Mouse (Mus musculus) urinary bladder, postnatal 10 days (tissue): ENCODE measurements around the gene Gm21992.

Experiments used
- DNase-seq: peaks from one replicate; pipeline ENCODE4 v3.0.0; 2022; ENCODE audit warnings: low spot score

Gm21992 gene

GRCm38 (mm10) chr19:4747631-4748312 is 63.6 kb downstream of the Gm21992 start:
- no peak for DNase-seq

- no peak for DNase-seq
Observed at GRCm38 (mm10) chr19:4746611-4747010, 64.8 kb downstream of the Gm21992 start.

- no peak for DNase-seq
Observed at GRCm38 (mm10) chr19:4745681-4746080, 65.7 kb downstream of the Gm21992 start.

- DNase-seq = no peak
Observed at GRCm38 (mm10) chr19:4745057-4745456, 66.4 kb downstream of the Gm21992 start.

- no peak for DNase-seq
Observed at GRCm38 (mm10) chr19:4744026-4744425, 67.4 kb downstream of the Gm21992 start.

- DNase-seq = no peak
Observed at GRCm38 (mm10) chr19:4743524-4743923, 67.9 kb downstream of the Gm21992 start.

- no peak for DNase-seq
Observed at GRCm38 (mm10) chr19:4742229-4742628, 69.2 kb downstream of the Gm21992 start.

- DNase-seq = no peak
Observed at GRCm38 (mm10) chr19:4741482-4741881, 69.9 kb downstream of the Gm21992 start.

- DNase-seq = no peak
Observed at GRCm38 (mm10) chr19:4739762-4740161, 71.7 kb downstream of the Gm21992 start.

- DNase-seq = no peak
Observed at GRCm38 (mm10) chr19:4739053-4739452, 72.4 kb downstream of the Gm21992 start.

- DNase-seq = no peak
Observed at GRCm38 (mm10) chr19:4737866-4738265, 73.5 kb downstream of the Gm21992 start.

GRCm38 (mm10) chr19:4733052-4733451 is 78.4 kb downstream of the Gm21992 start:
- no peak for DNase-seq

GRCm38 (mm10) chr19:4729186-4729585 is 82.2 kb downstream of the Gm21992 start:
- no peak for DNase-seq

GRCm38 (mm10) chr19:4720671-4721244 is 90.7 kb downstream of the Gm21992 start:
- DNase-seq = peak; percentile 35

- DNase-seq = no peak
Observed at GRCm38 (mm10) chr19:4720112-4720511, 91.3 kb downstream of the Gm21992 start.

GRCm38 (mm10) chr19:4719351-4719764 is 92.1 kb downstream of the Gm21992 start:
- no peak for DNase-seq

GRCm38 (mm10) chr19:4718716-4719115 is 92.7 kb downstream of the Gm21992 start:
- no peak for DNase-seq

- no peak for DNase-seq
Observed at GRCm38 (mm10) chr19:4717281-4717680, 94.1 kb downstream of the Gm21992 start.

- DNase-seq = no peak
Observed at GRCm38 (mm10) chr19:4716756-4717155, 94.7 kb downstream of the Gm21992 start.

GRCm38 (mm10) chr19:4713886-4714285 is 97.5 kb downstream of the Gm21992 start:
- no peak for DNase-seq

GRCm38 (mm10) chr19:4712781-4713526 is 98.5 kb downstream of the Gm21992 start:
- no peak for DNase-seq

- no peak for DNase-seq
Observed at GRCm38 (mm10) chr19:4712156-4712780, 99.1 kb downstream of the Gm21992 start.
